Mouse (Mus musculus): ENCODE results near the gene Ncstn. TPM values are rescaled to one million over a fixed set of nuclear protein-coding genes. Genes with fewer than 3 reads are reported as not detected.

The Ncstn gene
- total and polyA plus RNA-seq, 3 experiments: 15.0 to 56.1 (median 24.5) TPM

DNA sequence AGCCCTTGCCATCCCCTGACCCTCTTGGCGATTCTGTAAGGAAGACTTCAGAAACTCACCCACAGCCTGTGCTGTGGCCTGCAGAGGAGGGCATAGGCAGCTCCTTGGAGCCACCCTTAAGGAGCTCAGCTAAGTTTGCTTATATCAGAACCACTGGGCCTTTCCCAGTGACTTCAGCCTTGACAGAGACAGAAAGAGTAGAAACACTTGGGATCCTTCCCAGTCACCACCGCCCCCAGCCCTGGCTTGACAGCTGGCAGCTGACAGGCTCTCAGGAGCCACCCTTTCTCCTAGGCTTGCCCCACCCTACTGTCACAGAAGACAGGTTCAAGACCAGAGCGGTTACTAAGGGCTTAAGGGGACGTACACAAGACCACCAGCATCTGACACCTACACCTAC lies 26.3 kb downstream of the Ncstn start:
- Histone ChIP-seq H3K9me3 (replicated peaks; ENCODE audit: low read length) (no peaks in the 10 kb centered on the region), H3K27me3 (replicated peaks) (no peaks in the 10 kb centered on the region), H3K9ac (ENCODE audit: insufficient read depth, low read depth) (no peak overlapping the region), H3K4me1 (ENCODE audit: control insufficient read depth in 1 of 2, insufficient read depth in 2 of 2) (peaks cover 15 to 34% of the 10 kb centered on the region in 2 experiments), H3K4me3 (replicated peaks in 1 of 3; ENCODE audit: low read depth in 2 of 3, low read length in 2 of 3, poor library complexity in 1 of 3) (no peak overlapping the region), H3K27ac (ENCODE audit: insufficient read depth, low read depth) (no peak overlapping the region), H3K79me2 (replicated peaks; ENCODE audit: control insufficient read depth, extremely low read depth, insufficient read depth, poor library complexity, severe bottlenecking) (no peaks in the 10 kb centered on the region), H3K36me3 (replicated peaks in 1 of 2; ENCODE audit: control insufficient read depth in 1 of 2, insufficient read depth in 1 of 2, low read length in 1 of 2) (peaks cover 0 to 1% of the 10 kb centered on the region in 2 experiments), H3K4me2 (ENCODE audit: insufficient read depth, low read depth, poor library complexity, severe bottlenecking) (no peak overlapping the region)
- DNase-seq (ENCODE audit: extremely low read depth): no peak
- in situ Hi-C loops (cut with MboI; ENCODE audit: low pct_ligation_motif_present, low pct_unique_long_range_greater_than_20kb, low sequenced_read_pairs): no loop called here
- dilution Hi-C loops (cut with MboI; ENCODE audit: extremely low pct_ligation_motif_present, extremely low pct_unique_long_range_greater_than_20kb, low sequenced_read_pairs): no loop called here
- TF ChIP-seq POLR2AphosphoS2 (IDR thresholded peaks at IDR 0.05; ENCODE audit: low read depth, low read length): no peak
- no peak for TF ChIP-seq ZMIZ1 (IDR thresholded peaks at IDR 0.05; ENCODE audit: low read depth, low read length)
- TF ChIP-seq NELFE (IDR thresholded peaks at IDR 0.05; ENCODE audit: low read depth, low read length): no peak
- TF ChIP-seq PAX5 (IDR thresholded peaks at IDR 0.05; ENCODE audit: low read length): no peak
- TF ChIP-seq UBTF (IDR thresholded peaks at IDR 0.05; ENCODE audit: low read depth, low read length): no peak
- no peak for TF ChIP-seq KAT2A (IDR thresholded peaks at IDR 0.05; ENCODE audit: insufficient replicate concordance, low read length)
- no peak for TF ChIP-seq ETS1 (conservative IDR thresholded peaks at IDR 0.05; ENCODE audit: low read depth, low read length)
- no peak for TF ChIP-seq ZC3H11A (IDR thresholded peaks at IDR 0.05; ENCODE audit: low read depth, low read length)
- no peak for TF ChIP-seq USF2 (conservative IDR thresholded peaks at IDR 0.05; ENCODE audit: low read depth, low read length)
- no peak for TF ChIP-seq E2F4 (IDR thresholded peaks at IDR 0.05; ENCODE audit: insufficient replicate concordance, low read depth, low read length)
- no peak for TF ChIP-seq MAZ (IDR thresholded peaks at IDR 0.05; ENCODE audit: low read depth, low read length)
- TF ChIP-seq CHD2 (IDR thresholded peaks at IDR 0.05; ENCODE audit: low read length): no peak
- no peak for TF ChIP-seq ZNF384 (IDR thresholded peaks at IDR 0.05; ENCODE audit: low read depth, low read length)

DNA sequence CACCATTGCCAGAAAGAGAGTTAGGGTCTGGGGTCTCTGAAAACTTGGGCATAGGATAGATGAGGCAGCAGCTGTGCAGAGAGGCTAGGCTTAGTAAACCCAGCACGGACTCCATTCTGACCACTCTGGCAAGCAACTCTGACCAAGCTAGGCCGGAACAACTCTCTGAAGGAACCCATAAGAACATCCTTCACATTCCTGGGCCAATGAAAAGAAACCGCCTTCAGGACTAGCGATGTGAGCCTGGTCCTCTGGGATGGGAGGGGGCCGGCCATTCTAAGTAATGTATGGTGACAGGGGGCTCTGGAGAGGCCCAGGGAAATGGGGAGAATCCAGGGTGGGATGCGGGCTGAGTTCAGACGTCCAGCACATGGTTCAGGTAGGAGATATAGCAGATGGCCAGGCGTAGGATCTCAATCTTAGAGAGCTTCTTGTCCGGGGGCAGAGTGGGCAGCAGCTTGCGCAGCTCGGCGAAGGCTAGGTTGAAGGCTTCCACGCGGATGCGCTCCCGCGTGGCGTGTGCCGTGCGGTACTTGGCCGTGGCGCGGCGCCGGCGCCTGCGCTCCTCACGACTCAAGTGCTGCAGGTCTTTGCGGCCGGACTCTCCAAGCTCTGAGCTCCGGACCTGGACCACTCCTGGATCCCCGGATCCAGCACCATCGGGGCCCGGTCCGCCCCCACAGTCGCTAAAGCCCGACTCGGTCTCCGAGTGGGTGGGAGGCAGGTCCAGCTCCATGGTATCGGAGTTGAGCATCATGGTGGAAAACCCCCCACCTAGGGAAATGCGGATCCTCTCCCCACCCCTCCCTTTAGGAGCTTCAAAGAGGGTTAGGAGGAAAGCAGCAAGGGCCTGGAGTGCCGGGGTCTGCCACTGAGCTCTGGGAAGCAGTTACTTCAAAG lies 28.8 kb downstream of the Ncstn start:
- Histone ChIP-seq H3K36me3 (replicated peaks in 1 of 2; ENCODE audit: control insufficient read depth in 1 of 2, insufficient read depth in 1 of 2, low read length in 1 of 2) (no peaks in the 10 kb centered on the region), H3K9ac (ENCODE audit: insufficient read depth, low read depth) (no peak overlapping the region), H3K9me3 (replicated peaks; ENCODE audit: low read length) (no peaks in the 10 kb centered on the region), H3K4me2 (ENCODE audit: insufficient read depth, low read depth, poor library complexity, severe bottlenecking) (no peak overlapping the region), H3K4me1 (ENCODE audit: control insufficient read depth in 1 of 2, insufficient read depth in 2 of 2) (peaks cover 1 to 22% of the 10 kb centered on the region in 2 experiments; a peak in 3 of 4 replicates), H3K4me3 (replicated peaks in 1 of 3; ENCODE audit: low read depth in 2 of 3, low read length in 2 of 3, poor library complexity in 1 of 3) (no peak overlapping the region), H3K27ac (ENCODE audit: insufficient read depth, low read depth) (no peak overlapping the region), H3K79me2 (replicated peaks; ENCODE audit: control insufficient read depth, extremely low read depth, insufficient read depth, poor library complexity, severe bottlenecking) (no peaks in the 10 kb centered on the region), H3K27me3 (replicated peaks) (no peaks in the 10 kb centered on the region)
- TF ChIP-seq SIN3A (IDR thresholded peaks at IDR 0.05; ENCODE audit: low read length): no peak
- TF ChIP-seq ETS1 (conservative IDR thresholded peaks at IDR 0.05; ENCODE audit: low read depth, low read length): no peak
- no peak for TF ChIP-seq MXI1 (IDR thresholded peaks at IDR 0.05; ENCODE audit: low read depth, low read length)
- no peak for TF ChIP-seq ZMIZ1 (IDR thresholded peaks at IDR 0.05; ENCODE audit: low read depth, low read length)
- no peak for TF ChIP-seq BHLHE40 (IDR thresholded peaks at IDR 0.05; ENCODE audit: low read depth, low read length)
- no peak for TF ChIP-seq USF2 (conservative IDR thresholded peaks at IDR 0.05; ENCODE audit: low read depth, low read length)
- dilution Hi-C loops (cut with MboI; ENCODE audit: extremely low pct_ligation_motif_present, extremely low pct_unique_long_range_greater_than_20kb, low sequenced_read_pairs): no loop called here
- no peak for DNase-seq (ENCODE audit: extremely low read depth)
- in situ Hi-C loops (cut with MboI; ENCODE audit: low pct_ligation_motif_present, low pct_unique_long_range_greater_than_20kb, low sequenced_read_pairs): no loop called here

All from CH12.LX (cell line).